Comparison of ENCODE assay signal across 9 mouse cellular contexts in genomic region chr9:66177975-66178374, GRCm38 (mm10).
"Had no signal": no experiment of that assay in that cellular context is flagged by ENCODE, and none has a peak within 500 bp of the region (broad histone marks: within the 10 kb centered on the region; RNA-seq: fewer than 3 reads in every experiment).

No protein-coding gene starts in this region.

- H3K9ac ChIP-seq: hindbrain, embryonic 14.5 days; intestine, embryonic 15.5 days; limb, embryonic 13.5 days had no signal

- H3K36me3 ChIP-seq: intestine, embryonic 15.5 days; limb, embryonic 13.5 days had no signal

- H3K9me3 ChIP-seq: intestine, embryonic 15.5 days; limb, embryonic 13.5 days had no signal

- H3K27ac ChIP-seq: hindbrain, embryonic 14.5 days; intestine, embryonic 15.5 days; limb, embryonic 13.5 days had no signal

- DNase-seq: left cerebral cortex, postnatal 4 days; lung, adult 2 months; lung, postnatal 36 days; right cerebral cortex, postnatal 14 days; thymus, postnatal 4 days had no signal

- H3K4me2 ChIP-seq: hindbrain, embryonic 14.5 days; intestine, embryonic 15.5 days; limb, embryonic 13.5 days had no signal

- H3K4me3 ChIP-seq: intestine, embryonic 15.5 days; limb, embryonic 13.5 days had no signal

- H3K27me3 ChIP-seq: intestine, embryonic 15.5 days; limb, embryonic 13.5 days had no signal

- ATAC-seq: intestine, embryonic 15.5 days; lung, postnatal 0 days had no signal
